Mouse (Mus musculus) kidney, postnatal 10 days (tissue): ENCODE results near the gene Rcor1.
"Not testable (repeated sequence)": the region's sequence is repeated elsewhere in the genome, so short reads cannot be mapped to it uniquely, and the experiment has no call there.

Experiments
- DNase-seq: peaks from one replicate; pipeline ENCODE4 v3.0.0; 2021; ENCODE audit warnings: mixed read lengths

Gene Rcor1

DNA sequence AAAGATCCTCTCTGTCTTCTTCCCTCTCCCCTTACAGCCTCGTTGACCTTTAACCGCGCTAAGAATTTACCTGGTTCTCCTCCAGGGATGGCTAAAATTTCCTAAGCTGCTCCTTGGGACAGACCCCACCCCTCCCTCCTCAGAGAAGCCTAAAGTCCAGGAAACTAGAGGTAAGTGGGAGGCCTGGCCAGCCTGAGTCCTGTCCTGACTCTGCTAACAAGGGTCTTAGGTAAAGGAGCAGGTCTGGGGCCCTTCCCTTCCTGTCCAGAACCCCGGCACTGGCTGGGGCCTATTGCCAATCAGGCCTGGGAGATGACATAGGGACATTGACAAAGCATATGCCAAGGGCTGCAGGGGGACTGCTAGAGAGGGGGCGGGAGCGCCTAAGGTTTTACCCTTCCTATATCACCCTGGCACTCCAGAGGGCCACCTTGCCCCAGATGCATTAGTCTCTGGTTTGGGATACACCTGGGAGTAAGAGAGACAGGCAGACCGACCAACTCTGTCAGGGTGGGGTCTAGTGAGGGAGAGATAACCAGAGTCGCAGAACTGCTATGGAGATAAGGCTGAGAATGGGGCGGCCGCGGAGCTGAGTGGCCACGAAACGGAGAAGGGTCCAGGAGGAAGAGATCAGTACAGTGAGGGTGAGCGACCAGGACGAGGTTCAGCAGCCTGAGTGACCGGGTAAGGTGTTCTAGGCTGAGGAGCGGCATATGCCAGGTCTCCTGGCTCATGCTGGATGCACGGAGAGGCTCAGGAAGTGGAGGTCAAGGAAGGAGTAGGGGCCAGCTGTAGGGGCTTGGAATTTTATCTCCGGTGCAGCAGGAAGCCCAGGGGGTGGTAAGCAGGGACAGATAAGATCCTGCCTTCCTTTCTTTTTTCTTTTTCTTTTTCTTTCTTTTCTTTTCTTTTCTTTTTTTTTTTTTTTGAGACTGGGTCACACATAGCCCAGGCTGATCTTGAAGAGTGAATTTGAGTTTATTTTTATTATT is 10.7 kb upstream of the Rcor1 start:
- DNase-seq, result no peak

DNA sequence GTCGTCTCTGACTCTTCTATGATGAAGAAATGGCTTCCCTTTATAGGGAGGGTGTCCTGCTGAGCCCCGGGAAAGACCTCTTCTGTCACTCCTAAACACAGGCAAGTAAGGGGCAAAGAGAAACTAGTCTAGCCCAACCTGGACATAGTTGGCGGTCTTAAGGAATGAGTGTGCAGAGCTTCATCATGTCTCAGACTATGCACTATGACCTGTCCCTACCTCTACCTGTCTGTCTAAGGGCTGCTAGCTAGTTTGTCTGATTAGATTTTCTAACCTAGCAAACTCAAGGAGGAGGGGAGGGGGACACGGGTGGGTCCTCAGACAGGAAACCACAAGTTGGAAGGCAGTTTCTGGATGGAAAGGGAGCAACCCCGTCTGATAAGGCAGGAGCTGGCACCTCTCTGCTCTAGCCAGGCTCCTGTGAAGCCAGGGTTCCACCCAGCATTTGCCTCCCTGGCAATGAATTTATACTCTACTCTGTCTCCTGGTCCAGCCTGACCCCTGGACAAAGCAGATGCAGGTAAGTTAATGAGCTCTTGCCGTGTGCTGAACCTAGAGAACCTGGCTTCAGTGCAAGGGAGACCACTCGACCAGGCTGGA is 9.8 kb upstream of the Rcor1 start:
- no peak for DNase-seq

DNA sequence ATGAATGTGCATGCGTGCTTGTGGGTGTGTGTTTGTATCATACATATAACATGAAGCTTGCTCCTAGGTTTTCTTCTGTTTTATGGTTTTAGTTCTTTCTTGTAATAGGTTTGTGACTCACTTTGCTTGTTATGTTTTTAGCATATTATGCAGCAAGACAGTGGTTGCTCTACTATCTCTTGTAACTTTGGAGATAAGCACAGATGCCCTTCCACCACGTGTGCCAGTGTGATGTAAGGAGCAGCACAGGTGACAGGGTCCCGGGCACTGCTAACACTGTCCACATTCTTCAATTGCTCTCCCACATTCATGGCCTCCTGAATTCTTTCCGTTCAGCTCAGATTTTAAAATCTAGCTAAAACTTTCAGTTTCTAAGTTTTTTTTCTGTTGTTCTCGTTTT is 6.3 kb upstream of the Rcor1 start:
- DNase-seq, result no peak

DNA sequence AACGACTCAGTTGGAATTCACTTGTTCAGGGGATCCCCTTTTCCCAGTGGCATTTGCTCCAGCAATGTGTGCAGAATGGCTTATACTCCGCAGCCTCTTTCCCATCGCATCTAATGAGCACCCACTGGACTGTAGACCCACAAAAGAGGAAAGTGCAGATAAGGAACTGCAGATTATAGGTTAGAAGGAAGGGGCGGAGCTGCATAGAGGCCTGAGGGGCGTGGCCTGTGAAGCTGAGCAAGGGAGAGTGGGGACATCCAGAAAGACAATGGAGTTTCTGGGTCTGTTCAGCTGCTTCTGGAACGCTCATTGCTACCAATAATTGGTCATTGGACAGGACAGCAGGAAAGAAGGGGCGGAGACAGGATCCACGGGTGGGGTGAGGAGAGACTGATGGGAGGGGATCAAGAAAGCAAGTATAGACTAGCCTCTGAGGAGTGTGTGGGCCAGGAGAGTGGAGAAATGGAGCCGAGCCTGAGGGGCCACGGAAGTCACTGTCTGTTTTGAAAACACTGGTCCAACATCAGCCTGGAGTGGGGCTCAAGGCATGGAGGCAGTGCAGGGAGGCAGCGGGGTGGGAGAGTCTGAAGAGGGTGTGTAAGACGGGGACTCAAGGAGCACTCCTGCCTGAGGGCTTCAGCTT is 3.8 kb upstream of the Rcor1 start:
- peak; percentile 31 for DNase-seq

- no peak for DNase-seq
Measured at GRCm38 (mm10) chr12:111036198-111036775, 2.9 kb upstream of the Rcor1 start.

DNA sequence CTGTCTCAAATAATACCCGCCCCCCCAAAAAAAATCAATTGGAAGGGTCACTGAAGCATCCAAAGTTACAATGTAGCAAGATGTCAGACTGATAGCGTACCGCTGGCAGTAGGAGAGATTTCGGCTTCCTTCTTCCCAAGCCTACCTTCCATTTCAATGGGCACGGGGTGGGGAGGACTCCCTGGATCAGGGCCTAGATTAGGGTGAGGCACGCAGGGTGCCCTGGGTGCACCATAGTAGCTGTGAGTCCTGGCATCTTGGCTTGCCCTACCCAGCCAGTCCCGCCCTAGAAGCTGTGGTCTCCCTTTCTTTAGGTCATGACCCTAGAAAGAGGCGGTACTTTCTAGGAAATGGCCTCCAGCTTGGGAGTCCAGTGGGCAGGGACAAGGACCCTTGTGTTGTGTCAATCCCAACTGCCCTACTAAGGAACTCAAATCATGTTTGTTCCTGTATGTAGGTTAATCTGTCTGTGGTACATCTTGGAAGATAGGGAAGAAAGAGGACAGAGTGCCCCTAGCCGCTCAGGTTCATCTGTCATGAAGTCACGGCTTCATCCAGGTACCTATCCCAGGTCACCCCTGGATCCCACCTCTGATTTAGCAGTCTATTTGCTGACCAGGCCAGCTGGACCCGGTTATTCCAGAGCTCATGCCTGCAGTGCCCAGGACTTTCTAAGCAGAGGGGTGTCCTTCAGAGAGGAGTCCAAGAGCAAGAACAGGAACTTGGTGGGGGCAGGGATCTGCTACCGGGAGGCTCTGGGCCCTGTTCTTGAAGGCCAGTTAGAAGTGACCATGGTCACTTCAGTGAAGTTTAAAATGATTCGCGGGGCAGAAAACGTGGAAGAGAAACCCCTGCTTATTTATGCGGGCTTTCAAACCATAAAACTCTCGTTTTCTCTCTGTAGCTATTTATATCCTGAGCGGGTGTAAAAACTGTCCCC is 1.6 kb upstream of the Rcor1 start:
- DNase-seq, result peak; percentile 67

GRCm38 (mm10) chr12:111038231-111038975 is 748 bp upstream of the Rcor1 start:
- DNase-seq, result peak; percentile 89

DNA sequence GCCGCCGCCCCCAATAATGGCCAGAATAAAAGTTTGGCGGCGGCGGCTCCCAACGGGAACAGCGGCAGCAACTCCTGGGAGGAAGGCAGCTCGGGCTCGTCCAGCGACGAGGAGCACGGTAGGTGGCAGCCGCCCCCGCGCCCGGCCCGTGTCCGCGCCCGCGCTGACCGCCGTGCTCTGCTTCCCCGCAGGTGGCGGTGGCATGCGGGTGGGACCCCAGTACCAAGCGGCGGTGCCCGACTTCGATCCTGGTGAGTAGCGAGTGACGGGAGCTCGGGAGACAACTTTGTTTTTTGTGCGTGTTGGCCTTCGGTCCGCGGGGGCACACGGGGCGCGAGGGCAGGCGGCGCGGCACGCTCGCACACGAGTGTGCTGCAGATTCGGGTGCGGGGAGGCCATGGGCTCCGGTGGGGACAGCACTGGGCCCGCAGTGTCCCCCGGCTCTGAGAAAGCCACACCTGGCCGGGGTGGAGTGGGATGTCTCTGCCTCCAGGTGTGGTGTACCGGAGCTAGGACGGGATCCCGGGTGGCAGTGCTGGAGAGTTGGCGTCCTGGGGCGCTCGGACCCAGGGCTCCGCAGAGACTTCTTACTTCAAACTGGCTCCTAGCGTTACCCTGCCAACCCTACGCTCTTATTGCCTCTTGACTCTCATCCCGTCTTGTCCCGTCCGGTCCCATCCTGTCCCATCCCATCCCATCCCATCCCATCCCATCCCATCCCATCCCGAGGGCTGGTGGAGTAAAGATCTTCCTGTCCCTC is 800 bp downstream of the Rcor1 start:
- DNase-seq, result peak; percentile 72

DNA sequence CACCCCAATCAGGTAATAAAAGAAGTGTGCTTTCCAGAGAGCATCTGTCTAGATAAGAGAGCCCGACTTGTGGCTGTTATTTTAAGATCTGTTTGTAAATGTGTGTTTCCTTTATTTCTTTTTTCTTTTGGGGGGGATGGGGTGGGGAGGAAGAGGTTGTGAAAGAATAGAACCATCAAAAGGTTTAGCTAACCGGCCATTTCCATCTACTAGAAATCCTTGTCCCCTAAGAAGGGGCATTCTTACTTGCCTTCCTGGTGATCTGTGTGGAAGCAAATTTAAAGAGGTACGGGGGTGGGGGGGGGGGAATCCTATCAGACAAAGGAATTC is 1.3 kb downstream of the Rcor1 start:
- no peak for DNase-seq

GRCm38 (mm10) chr12:111041196-111041595 is 2.0 kb downstream of the Rcor1 start:
- peak; percentile 59 for DNase-seq

DNA sequence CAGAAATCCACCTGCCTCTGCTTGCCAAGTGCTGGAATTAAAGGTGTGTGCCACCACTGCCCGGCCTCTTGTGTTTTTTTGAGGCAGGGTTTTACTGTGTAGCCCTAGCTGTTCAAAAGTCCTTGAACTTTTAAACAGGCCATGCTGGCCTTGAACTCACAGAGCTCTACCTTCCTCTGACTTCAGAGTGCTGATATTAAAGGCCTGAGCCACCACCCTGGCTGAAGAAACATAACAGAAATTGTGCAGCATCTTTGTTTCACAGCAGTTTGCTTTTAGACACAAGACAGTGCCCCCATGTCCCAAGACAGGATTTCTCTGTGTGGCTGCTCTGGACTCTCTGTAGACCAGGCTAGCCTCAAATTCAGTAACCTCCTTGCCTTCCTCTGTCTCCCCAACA is 3.2 kb downstream of the Rcor1 start:
- DNase-seq, result no peak

DNA sequence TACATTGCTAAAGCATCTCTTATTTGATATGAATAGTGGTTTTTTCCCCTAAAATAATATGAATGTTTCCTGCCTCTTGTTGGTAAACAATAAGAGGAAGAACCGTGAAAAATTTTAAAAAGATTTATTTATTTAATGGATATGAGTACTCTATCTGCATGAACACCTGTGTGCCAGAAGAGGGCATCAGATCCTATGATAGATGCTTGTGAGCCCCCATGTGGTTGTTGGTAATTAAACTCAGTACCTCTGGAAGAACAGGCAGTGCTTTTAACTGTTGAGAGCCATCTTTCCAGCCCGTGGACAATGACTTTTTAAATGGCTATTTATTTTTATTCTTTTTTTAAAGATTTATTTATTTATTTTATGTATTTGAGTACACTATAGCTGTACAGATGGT is 5.7 kb downstream of the Rcor1 start:
- DNase-seq, result no peak

- DNase-seq, result no peak
Measured at GRCm38 (mm10) chr12:111046866-111047265, 7.7 kb downstream of the Rcor1 start.

- no peak for DNase-seq
Measured at GRCm38 (mm10) chr12:111048201-111048600, 9.1 kb downstream of the Rcor1 start.

DNA sequence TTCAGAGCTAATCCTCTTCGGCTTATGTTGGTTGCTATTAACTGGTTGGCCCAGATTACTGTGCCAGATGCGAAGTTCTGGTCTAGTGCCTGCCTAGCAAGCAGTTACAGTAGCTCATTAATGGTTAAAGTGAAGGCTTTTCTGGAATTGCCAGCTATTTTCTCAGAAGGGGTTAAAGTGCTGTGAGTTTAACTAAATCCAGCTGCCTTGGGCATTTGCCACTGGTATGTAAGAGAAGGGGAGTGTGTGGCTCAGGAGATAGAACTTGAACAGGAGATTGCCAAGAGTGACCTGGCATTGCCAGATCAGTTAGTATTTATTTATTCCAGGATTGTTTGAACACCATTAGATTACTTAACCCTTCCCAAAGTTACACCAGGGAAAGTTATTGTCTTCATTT is 11.1 kb downstream of the Rcor1 start:
- DNase-seq, result no peak

DNA sequence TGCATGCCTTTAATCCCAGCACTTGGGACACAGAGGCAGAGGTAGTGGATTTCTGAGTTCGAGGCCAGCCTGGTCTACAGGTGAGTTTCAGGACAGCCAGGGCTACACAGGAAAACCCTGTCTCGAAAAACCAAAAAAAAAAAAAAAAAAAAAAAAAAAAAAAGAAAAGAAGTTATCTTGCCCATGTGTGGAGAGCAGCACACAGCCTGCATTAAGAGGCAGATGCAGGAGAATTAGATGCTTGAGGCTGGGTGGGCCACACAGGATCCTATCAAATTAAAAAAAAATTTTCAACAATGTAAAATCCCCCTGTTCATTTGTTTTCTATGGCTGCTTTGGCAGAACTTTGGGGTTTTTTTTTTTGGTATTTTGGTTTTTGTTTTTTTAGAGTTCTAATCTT is 24.2 kb downstream of the Rcor1 start:
- DNase-seq, result no peak

DNA sequence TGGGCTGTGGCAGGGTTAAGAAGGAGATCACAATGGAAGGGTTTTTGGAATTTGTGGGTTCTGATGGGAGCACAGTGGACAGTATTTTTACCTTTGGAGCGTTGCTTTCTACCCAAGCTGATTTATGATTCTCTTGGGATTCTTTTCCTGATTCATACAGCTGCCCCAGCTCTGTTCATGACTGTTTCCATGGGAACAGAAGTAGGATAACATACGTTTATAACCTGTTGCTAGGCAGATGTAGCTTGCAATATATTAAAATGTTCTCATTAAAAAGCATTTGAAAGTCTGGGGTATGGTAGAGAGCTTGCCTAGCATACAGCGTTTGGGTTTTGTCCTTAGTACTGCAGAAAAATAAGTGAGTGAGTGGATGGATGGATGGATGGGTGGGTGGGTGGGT is 25.1 kb downstream of the Rcor1 start:
- no peak for DNase-seq

DNA sequence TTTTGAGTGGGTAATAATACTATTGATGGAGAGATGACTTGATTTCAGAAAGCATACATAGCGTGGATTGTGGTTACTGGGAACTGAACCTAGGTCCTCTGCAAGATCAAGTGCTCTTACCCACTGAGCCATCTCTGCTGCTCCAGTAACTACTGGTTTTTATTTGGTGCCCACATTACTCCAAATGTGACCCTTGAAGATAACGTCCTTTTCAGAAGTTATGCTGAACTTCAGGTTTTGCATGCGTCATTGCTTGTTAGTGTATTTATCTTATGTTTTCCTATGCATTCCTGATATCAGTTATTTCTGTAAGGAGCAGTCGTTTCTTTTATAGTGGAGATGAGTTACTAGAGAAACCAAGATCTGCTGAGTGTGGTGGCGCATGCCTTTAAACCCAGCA is 26.2 kb downstream of the Rcor1 start:
- no peak for DNase-seq

GRCm38 (mm10) chr12:111067816-111068215 is 28.7 kb downstream of the Rcor1 start:
- no peak for DNase-seq

GRCm38 (mm10) chr12:111069299-111069698 is 30.1 kb downstream of the Rcor1 start:
- not testable (repeated sequence) for DNase-seq

- DNase-seq, result no peak
Measured at GRCm38 (mm10) chr12:111071009-111071408, 31.9 kb downstream of the Rcor1 start.
